Mouse (Mus musculus) cerebellum, postnatal 10 days (tissue): ENCODE data around the gene Eml5.

ENCODE experiments used
- DNase-seq, 2 experiments: peaks; one replicate each; pipeline ENCODE4 v3.0.0; 2021; ENCODE audit warnings: mixed read lengths in 2 of 2

Gene Eml5

GRCm38 (mm10) chr12:98900881-98901801 is at the start of gene Eml5:
Gene Eml5 (minus strand): TSS chr12:98901484.
- peak; percentile 94 to 96 for DNase-seq

- no peak for DNase-seq
These were observed 31.6 kb upstream of the Eml5 start for GRCm38 (mm10) chr12:98932856-98933255.

- DNase-seq = no peak
These were observed 31.2 kb upstream of the Eml5 start for GRCm38 (mm10) chr12:98932441-98932840.

- peak in 1 of 2 experiments; percentile 38 for DNase-seq
These were observed 29.9 kb upstream of the Eml5 start for GRCm38 (mm10) chr12:98931174-98931573.

GRCm38 (mm10) chr12:98920194-98920991 is 19.1 kb upstream of the Eml5 start, which contains the start of gene Ttc8:
Gene Ttc8 (plus strand): TSS chr12:98920574.
- DNase-seq = peak; percentile 92 to 93

GRCm38 (mm10) chr12:98910096-98910495 is 8.8 kb upstream of the Eml5 start:
- no peak for DNase-seq

GRCm38 (mm10) chr12:98905466-98905865 is 4.2 kb upstream of the Eml5 start:
- DNase-seq = no peak

- peak; percentile 63 to 68 for DNase-seq
These were observed 873 bp downstream of the Eml5 start for GRCm38 (mm10) chr12:98900341-98900880.

- DNase-seq = no peak
These were observed 1.6 kb downstream of the Eml5 start for GRCm38 (mm10) chr12:98899676-98900075.

GRCm38 (mm10) chr12:98896761-98897160 is 4.5 kb downstream of the Eml5 start:
- no peak for DNase-seq

- no peak for DNase-seq
These were observed 16.8 kb downstream of the Eml5 start for GRCm38 (mm10) chr12:98884515-98884914.

- no peak for DNase-seq
These were observed 19.5 kb downstream of the Eml5 start for GRCm38 (mm10) chr12:98881796-98882195.

GRCm38 (mm10) chr12:98878693-98879092 is 22.6 kb downstream of the Eml5 start:
- DNase-seq = no peak

- no peak for DNase-seq
These were observed 26.1 kb downstream of the Eml5 start for GRCm38 (mm10) chr12:98875216-98875615.

- DNase-seq = no peak
These were observed 28.4 kb downstream of the Eml5 start for GRCm38 (mm10) chr12:98872836-98873235.

GRCm38 (mm10) chr12:98863436-98863835 is 37.8 kb downstream of the Eml5 start:
- no peak for DNase-seq

GRCm38 (mm10) chr12:98860316-98860715 is 41.0 kb downstream of the Eml5 start:
- no peak for DNase-seq

GRCm38 (mm10) chr12:98850767-98851166 is 50.5 kb downstream of the Eml5 start:
- peak; percentile 79 to 82 for DNase-seq

GRCm38 (mm10) chr12:98844774-98845173 is 56.5 kb downstream of the Eml5 start:
- DNase-seq = no peak

GRCm38 (mm10) chr12:98840135-98840534 is 61.1 kb downstream of the Eml5 start:
- no peak for DNase-seq

- no peak for DNase-seq
These were observed 63.3 kb downstream of the Eml5 start for GRCm38 (mm10) chr12:98837940-98838339.

- no peak for DNase-seq
These were observed 65.8 kb downstream of the Eml5 start for GRCm38 (mm10) chr12:98835466-98835865.

- DNase-seq = no peak
These were observed 66.4 kb downstream of the Eml5 start for GRCm38 (mm10) chr12:98834879-98835278.
